Comparison of ENCODE assay signal across 10 mouse cellular contexts in the genomic region with DNA sequence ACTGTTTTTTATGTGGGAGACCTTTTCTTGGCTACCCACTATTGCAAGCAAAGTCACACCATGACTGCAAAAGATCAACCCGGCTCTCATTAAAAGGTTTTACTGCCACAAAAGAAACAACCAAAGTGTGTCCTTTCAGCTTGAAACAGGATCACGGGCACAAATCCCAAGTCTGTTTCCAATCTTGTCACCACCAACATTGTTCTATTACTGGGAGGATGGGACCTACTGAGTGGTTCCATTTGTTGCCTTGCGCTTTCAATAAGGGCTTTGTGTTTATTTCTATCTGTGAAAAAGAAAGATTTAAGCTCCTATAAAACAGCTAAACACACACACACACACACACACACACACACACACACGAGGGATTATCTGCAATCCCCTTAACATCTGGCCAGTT. TPM values are rescaled to one million over a fixed set of nuclear protein-coding genes. Genes with fewer than 3 reads are reported as not detected.
A peak's percentile ranks its signal among the peaks of the same experiment; 100 is the strongest.
DNase-seq lines count a peak whose midpoint lies in the region; ATAC-seq and TF ChIP-seq lines count a peak whose summit lies in the region.
"Had no signal": no experiment of that assay in that cellular context is flagged by ENCODE, and none has a peak within 500 bp of the region (broad histone marks: within the 10 kb centered on the region; RNA-seq: fewer than 3 reads in every experiment).

No protein-coding gene starts in this region.

- no peak for TF ChIP-seq CTCF in gastrocnemius, adult 2 months (IDR thresholded peaks at IDR 0.05)
- no peak for TF ChIP-seq CTCF in ES-Bruce4 (IDR thresholded peaks at IDR 0.05; ENCODE audit: low read depth, low read length)
- TF ChIP-seq CTCF in forebrain, postnatal 0 days (IDR thresholded peaks at IDR 0.05; ENCODE audit: low read depth), result no peak

- H3K9ac ChIP-seq in ES-Bruce4 (ENCODE audit: low read depth, poor library complexity, severe bottlenecking), result peak overlapping the region; percentile 100
- no peak overlapping the region for H3K9ac ChIP-seq in forebrain, postnatal 0 days
- H3K9ac ChIP-seq in limb, embryonic 11.5 days (ENCODE audit: low read length), result no peak overlapping the region

- intact Hi-C loops in gastrocnemius, adult 2 months (cut with DNase I), result loop anchor here (5.0 kb wide), 1 partner anchor 42 kb away; no protein-coding TSS in a partner anchor
- intact Hi-C loops in gastrocnemius, postnatal 36 days (cut with DNase I), result no loop called here

- H3K27me3 ChIP-seq in ES-Bruce4 (ENCODE audit: control insufficient read depth, insufficient read depth, low read length, poor library complexity, severe bottlenecking), result no peaks in the 10 kb centered on the region
- no peaks in the 10 kb centered on the region for H3K27me3 ChIP-seq in forebrain, postnatal 0 days (ENCODE audit: insufficient read depth, low read length)
- H3K27me3 ChIP-seq in limb, embryonic 11.5 days (ENCODE audit: control insufficient read depth, insufficient read depth, low read length), result no peaks in the 10 kb centered on the region

- no peak for TF ChIP-seq POLR2A in ES-Bruce4 (IDR thresholded peaks at IDR 0.05; ENCODE audit: insufficient read depth, low read length)

- H3K27ac ChIP-seq in gastrocnemius, adult 2 months, result peak overlapping the region; percentile 92
- no peak overlapping the region for H3K27ac ChIP-seq in ES-Bruce4 (ENCODE audit: insufficient read depth, low read length)
- H3K27ac ChIP-seq in forebrain, postnatal 0 days (ENCODE audit: low read depth, low read length), result no peak overlapping the region
- no peak overlapping the region for H3K27ac ChIP-seq in limb, embryonic 11.5 days (replicated peaks; ENCODE audit: low read depth, low read length)

- no peak for DNase-seq in gastrocnemius, adult 2 months
- DNase-seq in gastrocnemius, postnatal 36 days, result no peak
- no peak for DNase-seq in forebrain, postnatal 0 days
- no peak for DNase-seq in limb, embryonic 11.5 days (ENCODE audit: low spot score)
- no peak for DNase-seq in adrenal gland, postnatal 36 days
- DNase-seq in urinary bladder, adult 2 months (ENCODE audit: low spot score), result no peak
- no peak for DNase-seq in thymus, postnatal 36 days
- DNase-seq: cerebellum, adult 11-12 months; gastrocnemius, postnatal 14 days had no signal

- WGBS in forebrain, postnatal 0 days, result 22% methylated on average over 4 of the region's 4 CpGs
- 16% methylated on average over 4 of the region's 4 CpGs for WGBS in limb, embryonic 11.5 days

- peak overlapping the region; percentile 90 for H3K4me3 ChIP-seq in gastrocnemius, adult 2 months
- H3K4me3 ChIP-seq in ES-Bruce4 (ENCODE audit: low read depth, low read length), result no peak overlapping the region
- H3K4me3 ChIP-seq in forebrain, postnatal 0 days (ENCODE audit: low read depth, low read length), result no peak overlapping the region
- H3K4me3 ChIP-seq in limb, embryonic 11.5 days (ENCODE audit: low read depth, low read length), result no peak overlapping the region

- no peak for TF ChIP-seq EP300 in ES-Bruce4 (IDR thresholded peaks at IDR 0.05; ENCODE audit: insufficient read depth, low read depth, low read length)

- H3K4me2 ChIP-seq in forebrain, postnatal 0 days (ENCODE audit: low read depth), result 0 out of 2 replicates have a peak overlapping the region, but pooled peaks have one; percentile 95
- H3K4me2 ChIP-seq in limb, embryonic 11.5 days (ENCODE audit: low read depth, severe bottlenecking), result peak overlapping the region; percentile 66; the same call in 1 of the 2 replicates

- H3K4me1 ChIP-seq in ES-Bruce4 (ENCODE audit: control insufficient read depth, insufficient read depth, low read length), result peaks cover 2% of the 10 kb centered on the region
- no peaks in the 10 kb centered on the region for H3K4me1 ChIP-seq in forebrain, postnatal 0 days (ENCODE audit: insufficient read depth)
- H3K4me1 ChIP-seq in limb, embryonic 11.5 days (ENCODE audit: control insufficient read depth, insufficient read depth, low read length), result peaks cover 7% of the 10 kb centered on the region; the same call in 1 of the 2 replicates

- no peaks in the 10 kb centered on the region for H3K9me3 ChIP-seq in ES-Bruce4 (replicated peaks; ENCODE audit: control insufficient read depth, insufficient read depth, low read length, poor library complexity, severe bottlenecking)
- H3K9me3 ChIP-seq in forebrain, postnatal 0 days (ENCODE audit: low read length), result no peaks in the 10 kb centered on the region
- H3K9me3 ChIP-seq in limb, embryonic 11.5 days (ENCODE audit: control insufficient read depth, low read length), result no peaks in the 10 kb centered on the region

- no peak for ATAC-seq in forebrain, postnatal 0 days
- ATAC-seq in limb, embryonic 11.5 days (ENCODE audit: insufficient number of reproducible peaks, low FRiP score, low TSS enrichment, low read depth), result no peak

- no peaks in the 10 kb centered on the region for H3K36me3 ChIP-seq in ES-Bruce4 (ENCODE audit: control insufficient read depth, insufficient read depth, low read length, poor library complexity, severe bottlenecking)
- H3K36me3 ChIP-seq in forebrain, postnatal 0 days (ENCODE audit: insufficient read depth), result no peaks in the 10 kb centered on the region
- no peaks in the 10 kb centered on the region for H3K36me3 ChIP-seq in limb, embryonic 11.5 days (ENCODE audit: control insufficient read depth, insufficient read depth, low read length)

RNA-seq across cellular contexts. Expression of a gene that starts 1.8 kb away (rescaled TPM):
- total RNA-seq in gastrocnemius, adult 2 months (2021), result 10 to 100 TPM; 44.3 to 57.6 TPM
- total RNA-seq in gastrocnemius, postnatal 36 days (2021), result 10 to 100 TPM; 33.7 TPM
- 11.8 and 13.3 TPM in 2 replicates for polyA plus RNA-seq in ES-Bruce4 (2011; ENCODE audit: insufficient read depth, insufficient read length, low read depth, missing spikeins)
- total RNA-seq in forebrain, postnatal 0 days (2014; rRNA removed), result 4.3 and 4.7 TPM in 2 replicates
- polyA plus RNA-seq in forebrain, postnatal 0 days (2015; fragmentation: Nextera tagmentation; extraction: Ambion mirVana), result 0.88 and 0.92 TPM in 2 replicates
- polyA plus RNA-seq in limb, embryonic 11.5 days (2014; fragmentation: Nextera tagmentation; extraction: Ambion mirVana), result 7.3 and 9.7 TPM in 2 replicates
- 10 to 100 TPM; 12.5 to 19.5 TPM for total RNA-seq in adrenal gland, postnatal 36 days (2021)
- polyA plus RNA-seq in urinary bladder, adult 2 months (2012; rRNA removed), result 25.8 and 31.1 TPM in 2 replicates

RNA-seq across cellular contexts. Expression of a gene that starts 40.2 kb away (rescaled TPM):
- total RNA-seq in gastrocnemius, adult 2 months (2021), result 1 to 10 TPM; 2.3 to 2.6 TPM
- total RNA-seq in gastrocnemius, postnatal 36 days (2021), result 1 to 10 TPM; 1.9 to 2.0 TPM
- 20.5 and 21.9 TPM in 2 replicates for polyA plus RNA-seq in ES-Bruce4 (2011; ENCODE audit: insufficient read depth, insufficient read length, low read depth, missing spikeins)
- total RNA-seq in forebrain, postnatal 0 days (2014; rRNA removed), result 37.3 and 47.7 TPM in 2 replicates
- 64.6 and 65.3 TPM in 2 replicates for polyA plus RNA-seq in forebrain, postnatal 0 days (2015; fragmentation: Nextera tagmentation; extraction: Ambion mirVana)
- 44.3 and 45.8 TPM in 2 replicates for polyA plus RNA-seq in limb, embryonic 11.5 days (2014; fragmentation: Nextera tagmentation; extraction: Ambion mirVana)
- 1 to 10 TPM; 9.7 to 9.8 TPM for total RNA-seq in adrenal gland, postnatal 36 days (2021)
- 13.1 and 16.1 TPM in 2 replicates for polyA plus RNA-seq in urinary bladder, adult 2 months (2012; rRNA removed)
